Mouse (Mus musculus) hindbrain, embryonic 15.5 days (tissue): ENCODE results near the gene Dok4. TPM values are rescaled to one million over a fixed set of nuclear protein-coding genes. Genes with fewer than 3 reads are reported as not detected.
A peak's percentile ranks its signal among the peaks of the same experiment; 100 is the strongest.
"Not testable (repeated sequence)": the region's sequence is repeated elsewhere in the genome, so short reads cannot be mapped to it uniquely, and the experiment has no call there.

Experiments used
- ATAC-seq: fragments of 200-750 bp; cut with Nextera tagmentation; 2 replicates; pipeline ENCODE4 v1.8.0; 2017; ENCODE audit warnings: low read depth, moderate number of reproducible peaks, moderate TSS enrichment; ENCODE audit not compliant: low FRiP score
- H3K27ac ChIP-seq: fragments of 300-500 bp; sonication (generic); replicated peaks from 2 replicates; pipeline ENCODE4 v1.5.1; 2015; ENCODE audit warnings: mild to moderate bottlenecking, inconsistent platforms
- H3K27me3 ChIP-seq: fragments of 300-500 bp; sonication (generic); 2 replicates; pipeline ENCODE4 v1.6.1; 2015; ENCODE audit warnings: control low read depth, inconsistent platforms
- H3K36me3 ChIP-seq: fragments of 300-500 bp; sonication (generic); 2 replicates; pipeline ENCODE4 v1.6.1; 2015; ENCODE audit warnings: control low read depth, inconsistent platforms
- H3K4me1 ChIP-seq: fragments of 300-500 bp; sonication (generic); replicated peaks from 2 replicates; pipeline ENCODE4 v1.6.1; 2015; ENCODE audit warnings: control low read depth, inconsistent platforms
- H3K4me2 ChIP-seq: fragments of 300-500 bp; sonication (generic); 2 replicates; pipeline ENCODE4 v1.6.1; 2015; ENCODE audit warnings: moderate library complexity, mild to moderate bottlenecking, inconsistent platforms
- H3K4me3 ChIP-seq: fragments of 300-500 bp; sonication (generic); 2 replicates; pipeline ENCODE4 v1.5.1; 2015; ENCODE audit warnings: mild to moderate bottlenecking, inconsistent platforms
- H3K9ac ChIP-seq: fragments of 300-500 bp; sonication (generic); 2 replicates; pipeline ENCODE4 v1.6.1; 2015; ENCODE audit warnings: inconsistent platforms
- H3K9me3 ChIP-seq: fragments of 300-500 bp; sonication (generic); 2 replicates; pipeline ENCODE4 v1.6.1; 2016; ENCODE audit warnings: control low read depth, inconsistent platforms
- WGBS: fragments of 180-500 bp; shearing (Covaris S2); methylation state at CpG from one replicate; pipeline ENCODE4 v1.1.7; 2015; 5-methylcytosine and 5-hydroxymethylcytosine counted together
- polyA plus RNA-seq: library from polyadenylated mRNA; unstranded; fragments of >200 nt; fragmentation: Nextera tagmentation; extraction: Ambion mirVana; gene quantifications from 2 replicates; pipeline ENCODE4 v1.2.1, GENCODE M21; 2015

Gene Dok4
- polyA plus RNA-seq, 1 experiment from 2014 or later, result 88.9 TPM

DNA sequence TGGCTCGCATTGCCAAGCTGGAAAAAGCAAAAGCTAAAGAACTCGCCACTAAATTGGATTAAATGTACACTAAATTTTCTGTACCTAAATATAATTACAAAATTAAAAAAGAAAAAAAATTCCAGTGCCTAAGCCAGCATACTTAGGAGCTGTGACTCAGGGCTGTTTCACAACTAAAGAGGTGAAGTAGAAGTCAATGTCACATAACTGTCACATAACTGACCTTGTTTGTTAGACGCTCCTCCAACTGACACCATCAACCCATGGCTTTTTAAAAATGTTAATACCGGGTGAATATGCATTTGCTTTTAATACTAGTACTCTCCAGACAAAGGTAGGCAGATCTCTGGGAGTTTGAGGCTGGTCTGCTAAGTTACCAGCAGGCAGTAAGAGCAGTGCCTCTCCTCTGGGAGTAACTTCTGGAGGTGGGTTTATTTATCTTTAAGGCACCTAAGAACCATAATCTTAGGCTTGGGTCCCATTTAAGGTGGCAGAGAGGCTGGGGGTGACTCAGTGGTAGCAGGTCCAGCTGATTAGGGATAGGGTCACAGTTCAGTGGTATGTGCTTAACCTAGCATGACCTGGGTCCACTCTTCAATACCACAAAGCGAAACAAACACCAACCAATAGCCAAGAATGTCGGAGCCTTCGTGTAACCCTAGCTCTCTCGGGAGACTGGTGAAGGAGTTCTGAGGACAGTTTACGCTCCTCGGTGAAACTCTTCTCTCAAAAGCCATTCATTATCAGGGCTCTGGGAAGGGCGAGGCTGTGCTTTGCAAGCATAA lies 39.5 kb downstream of the Dok4 start:
- Histone ChIP-seq H3K9me3 (no peaks in the 10 kb centered on the region), H3K4me2 (peak overlapping the region; percentile 80), H3K36me3 (peaks cover under 1% of the 10 kb centered on the region), H3K27ac (no peak overlapping the region), H3K9ac (no peak overlapping the region), H3K27me3 (no peaks in the 10 kb centered on the region), H3K4me1 (peaks cover 18% of the 10 kb centered on the region), H3K4me3 (peak overlapping the region; percentile 95)
- no peak for ATAC-seq
- 74% methylated on average over 11 of the region's 11 CpGs for WGBS

DNA sequence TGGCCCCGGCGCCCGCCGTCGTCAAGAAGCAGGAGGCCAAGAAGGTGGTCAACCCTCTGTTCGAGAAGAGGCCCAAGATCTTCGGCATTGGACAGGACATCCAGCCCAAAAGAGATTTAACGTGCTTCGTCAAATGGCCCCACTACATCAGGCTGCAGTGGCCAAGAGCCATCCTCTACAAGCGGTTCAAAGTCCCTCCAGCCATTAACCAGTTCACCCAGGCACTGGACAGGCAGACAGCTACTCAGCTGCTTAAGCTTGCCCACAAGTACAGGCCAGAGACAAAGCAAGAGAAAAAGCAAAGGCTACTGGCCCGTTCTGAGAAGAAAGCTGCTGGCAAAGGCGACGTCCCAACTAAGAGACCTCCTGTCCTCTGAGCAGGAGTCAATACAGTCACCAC lies 40.4 kb downstream of the Dok4 start:
- H3K9me3 ChIP-seq, H3K4me3 ChIP-seq, H3K4me2 ChIP-seq, H3K36me3 ChIP-seq, H3K27ac ChIP-seq, H3K27me3 ChIP-seq, H3K9ac ChIP-seq, ATAC-seq: not testable (repeated sequence)
- 95% methylated on average over 13 of the region's 13 CpGs for WGBS
- peaks cover 18% of the 10 kb centered on the region for H3K4me1 ChIP-seq

DNA sequence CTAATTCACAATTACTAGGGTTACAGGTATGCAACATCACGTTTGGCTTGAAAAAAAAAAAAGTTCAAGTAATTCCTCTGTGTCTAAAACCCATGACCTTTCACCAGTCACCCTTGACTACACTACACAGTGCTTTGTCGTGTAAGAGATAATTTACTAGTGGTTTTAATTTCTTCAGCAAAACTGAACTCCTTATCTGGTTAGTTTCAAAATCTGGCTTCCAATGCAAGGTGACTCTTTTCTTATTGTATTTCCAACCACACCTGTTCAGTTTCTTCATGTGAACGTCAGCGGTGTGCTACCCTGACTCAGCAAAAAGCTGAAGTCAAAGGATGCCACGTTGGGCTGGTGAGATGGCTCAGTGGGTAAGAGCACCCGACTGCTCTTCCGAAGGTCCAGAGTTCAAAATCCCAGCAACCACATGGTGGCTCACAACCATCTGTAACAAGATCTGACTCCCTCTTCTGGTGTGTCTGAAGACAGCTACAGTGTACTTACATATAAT lies 42.2 kb downstream of the Dok4 start:
- not testable (repeated sequence) for H3K9me3 ChIP-seq, H3K27me3 ChIP-seq, ATAC-seq, H3K4me3 ChIP-seq, H3K4me2 ChIP-seq, H3K9ac ChIP-seq, H3K27ac ChIP-seq
- peaks cover 10% of the 10 kb centered on the region for H3K36me3 ChIP-seq
- H3K4me1 ChIP-seq, result peaks cover 14% of the 10 kb centered on the region
- 80% methylated on average over 7 of the region's 7 CpGs for WGBS

DNA sequence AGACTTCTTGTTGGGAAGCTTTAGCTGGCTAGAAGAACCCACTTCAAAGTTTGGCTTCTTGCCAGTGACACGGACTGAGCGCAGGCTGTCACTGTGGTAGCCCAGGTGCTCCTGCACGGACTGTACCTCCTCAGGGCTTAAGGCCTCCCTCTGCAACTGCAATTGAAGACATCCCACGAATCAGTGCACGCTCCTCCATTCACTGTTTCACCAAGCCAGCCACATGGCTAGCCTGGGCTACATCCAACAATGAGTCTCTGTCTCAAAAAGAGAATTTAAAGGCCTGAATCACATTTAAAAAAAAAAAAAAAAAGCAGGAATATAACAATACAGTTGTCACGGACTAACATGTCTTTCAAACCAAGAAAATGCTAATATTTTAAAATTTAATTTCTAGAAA lies 47.8 kb downstream of the Dok4 start:
- H3K4me3 ChIP-seq, result no peak overlapping the region
- 88% methylated on average over 6 of the region's 6 CpGs for WGBS
- no peaks in the 10 kb centered on the region for H3K27me3 ChIP-seq
- no peaks in the 10 kb centered on the region for H3K9me3 ChIP-seq
- H3K4me2 ChIP-seq, result no peak overlapping the region
- H3K9ac ChIP-seq, result no peak overlapping the region
- H3K4me1 ChIP-seq, result no peaks in the 10 kb centered on the region; the same call in 1 of the 2 replicates
- H3K36me3 ChIP-seq, result peaks cover 42% of the 10 kb centered on the region
- H3K27ac ChIP-seq, result no peak overlapping the region
- ATAC-seq, result no peak

DNA sequence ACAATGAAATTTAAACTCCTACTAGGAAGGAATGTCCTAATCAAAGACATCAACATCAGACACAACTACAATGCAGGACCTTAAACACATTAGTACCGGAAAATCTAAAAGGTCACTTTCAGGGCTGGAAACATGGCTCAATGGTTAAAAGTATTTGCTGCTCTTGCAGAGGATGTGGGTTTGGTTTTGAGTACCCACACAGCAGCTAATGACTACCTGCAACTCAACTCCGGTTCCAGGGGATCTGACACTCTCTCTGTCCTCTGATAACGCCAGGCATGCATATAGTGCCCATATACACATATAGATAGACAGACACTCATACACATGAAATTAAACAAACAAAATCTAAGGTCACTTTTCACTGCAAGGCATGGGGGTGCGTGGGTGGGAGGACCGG lies 49.9 kb downstream of the Dok4 start:
- Histone ChIP-seq H3K9ac (no peak overlapping the region), H3K36me3 (peaks cover 46% of the 10 kb centered on the region), H3K9me3 (no peaks in the 10 kb centered on the region), H3K4me2 (no peak overlapping the region), H3K27ac (no peak overlapping the region), H3K27me3 (no peaks in the 10 kb centered on the region), H3K4me1 (no peaks in the 10 kb centered on the region), H3K4me3 (no peak overlapping the region)
- no peak for ATAC-seq
- 98% methylated on average over 5 of the region's 5 CpGs for WGBS

DNA sequence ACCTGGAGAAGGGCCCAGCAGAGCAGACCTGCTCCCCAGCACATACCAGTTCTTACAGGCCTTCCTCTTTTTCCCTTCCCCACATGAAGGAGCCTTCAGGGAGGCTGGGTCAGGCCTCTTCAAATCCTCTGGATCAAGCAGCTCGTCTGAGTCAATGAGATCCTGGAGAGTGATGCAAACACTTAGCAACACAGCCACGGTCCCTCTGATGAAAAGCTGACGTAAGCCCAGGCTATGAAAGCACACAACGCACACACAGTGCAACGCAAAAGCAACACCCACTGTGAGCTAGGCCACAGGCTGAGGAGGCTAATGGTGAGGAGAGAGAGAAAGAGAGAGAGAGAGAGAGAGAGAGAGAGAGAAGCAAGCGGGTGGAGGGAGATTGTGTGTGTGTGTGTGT lies 51.0 kb downstream of the Dok4 start:
- Histone ChIP-seq H3K4me1 (no peaks in the 10 kb centered on the region), H3K9ac (no peak overlapping the region), H3K27ac (no peak overlapping the region), H3K9me3 (no peaks in the 10 kb centered on the region), H3K27me3 (no peaks in the 10 kb centered on the region), H3K4me2 (no peak overlapping the region), H3K36me3 (peaks cover 45% of the 10 kb centered on the region), H3K4me3 (no peak overlapping the region)
- no peak for ATAC-seq
- 87% methylated on average over 6 of the region's 6 CpGs for WGBS

DNA sequence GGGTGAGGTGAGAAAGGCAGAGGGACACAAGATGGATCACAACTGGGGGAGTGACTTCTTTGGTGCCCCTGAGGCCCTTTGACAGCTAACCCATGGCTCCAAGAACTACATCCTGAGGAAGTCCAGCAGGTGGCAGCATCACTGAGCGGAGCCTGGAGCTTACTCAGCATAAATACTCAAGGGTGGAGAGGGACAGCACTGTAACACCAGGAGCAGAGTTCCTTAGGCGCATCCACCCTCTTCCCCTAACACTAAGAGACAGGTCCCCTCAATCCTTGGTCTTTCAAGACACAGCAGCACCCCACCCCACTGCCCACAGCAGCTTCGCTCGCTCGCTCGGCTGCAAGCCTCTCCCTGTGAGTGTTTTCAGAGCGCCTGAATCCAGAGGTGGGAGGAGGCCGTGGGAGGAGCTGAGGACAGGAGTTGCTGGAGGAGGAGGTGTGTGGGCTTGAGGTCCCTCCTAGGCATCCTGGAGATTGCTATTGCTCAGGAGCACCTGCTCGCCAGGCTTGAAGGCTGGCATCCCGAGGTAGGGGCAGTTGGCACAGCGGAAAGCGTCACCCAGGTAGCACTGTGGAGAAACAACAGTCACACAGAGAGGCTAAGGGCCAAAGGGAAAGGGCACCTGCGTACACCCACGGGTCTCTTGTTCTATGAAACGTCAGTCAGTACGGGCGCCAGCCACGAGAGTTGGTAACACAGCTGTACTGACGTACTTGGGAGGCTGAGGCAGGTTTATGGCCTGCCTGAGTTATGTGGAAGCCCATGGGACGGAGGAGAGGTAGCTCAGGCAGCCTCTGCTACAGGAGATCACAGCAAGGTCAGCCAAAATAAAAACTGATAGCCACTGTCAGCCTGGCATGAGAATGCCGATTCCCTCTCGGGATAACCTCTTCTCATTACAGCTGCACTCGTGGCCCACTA lies 53.2 kb downstream of the Dok4 start:
- H3K27me3 ChIP-seq, result no peaks in the 10 kb centered on the region
- H3K36me3 ChIP-seq, result peaks cover 41% of the 10 kb centered on the region
- 81% methylated on average over 23 of the region's 23 CpGs for WGBS
- H3K4me1 ChIP-seq, result no peaks in the 10 kb centered on the region
- H3K4me2 ChIP-seq, result no peak overlapping the region
- H3K9me3 ChIP-seq, result no peaks in the 10 kb centered on the region
- no peak overlapping the region for H3K9ac ChIP-seq
- no peak overlapping the region for H3K4me3 ChIP-seq
- H3K27ac ChIP-seq, result no peak overlapping the region
- ATAC-seq, result peak; percentile 59; the same call in 1 of the 2 replicates

DNA sequence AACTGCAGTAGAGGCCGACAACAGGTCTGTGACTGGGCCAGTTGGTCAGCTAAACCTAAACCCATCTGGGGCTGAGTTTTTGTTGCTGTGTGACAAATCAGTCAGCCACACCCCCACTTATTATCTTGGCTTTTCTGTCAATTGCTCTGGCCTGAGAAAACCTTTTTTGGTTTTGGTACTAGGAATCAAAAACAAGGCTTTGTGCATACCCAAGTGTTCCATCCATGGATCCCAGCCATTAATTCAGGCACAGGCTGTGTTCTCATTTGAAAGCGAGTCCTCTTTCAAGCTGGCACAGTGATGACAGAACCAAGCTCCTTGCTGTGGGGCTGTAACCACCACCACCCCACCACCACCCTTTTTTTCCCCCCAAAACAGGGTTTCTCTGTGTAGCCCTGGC lies 54.7 kb downstream of the Dok4 start:
- Histone ChIP-seq H3K27ac (no peak overlapping the region), H3K4me2 (no peak overlapping the region), H3K4me1 (no peaks in the 10 kb centered on the region), H3K36me3 (peaks cover 32% of the 10 kb centered on the region), H3K9ac (no peak overlapping the region), H3K27me3 (no peaks in the 10 kb centered on the region), H3K9me3 (no peaks in the 10 kb centered on the region), H3K4me3 (no peak overlapping the region)
- ATAC-seq, result no peak
- WGBS, result 94% methylated on average over 2 of the region's 2 CpGs

DNA sequence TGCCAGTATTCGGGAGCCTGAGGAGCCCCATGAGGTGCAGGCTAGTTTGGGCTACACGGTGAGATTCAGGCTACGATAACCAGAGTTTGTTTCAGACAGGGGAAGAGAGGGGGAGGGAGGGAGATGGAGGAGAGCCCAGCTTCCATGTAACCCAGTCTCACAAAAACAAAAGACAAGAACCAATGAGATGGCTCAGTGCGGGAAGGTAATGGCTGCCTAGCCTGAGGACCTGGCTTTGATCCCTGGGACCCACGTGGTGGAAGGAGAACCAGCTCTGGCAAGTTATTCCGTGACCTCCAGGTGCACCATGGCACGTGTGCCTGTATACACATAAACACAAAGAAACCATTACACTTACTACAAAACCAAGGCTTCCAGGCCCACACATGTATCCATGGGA lies 55.6 kb downstream of the Dok4 start:
- peaks cover 24% of the 10 kb centered on the region for H3K36me3 ChIP-seq

DNA sequence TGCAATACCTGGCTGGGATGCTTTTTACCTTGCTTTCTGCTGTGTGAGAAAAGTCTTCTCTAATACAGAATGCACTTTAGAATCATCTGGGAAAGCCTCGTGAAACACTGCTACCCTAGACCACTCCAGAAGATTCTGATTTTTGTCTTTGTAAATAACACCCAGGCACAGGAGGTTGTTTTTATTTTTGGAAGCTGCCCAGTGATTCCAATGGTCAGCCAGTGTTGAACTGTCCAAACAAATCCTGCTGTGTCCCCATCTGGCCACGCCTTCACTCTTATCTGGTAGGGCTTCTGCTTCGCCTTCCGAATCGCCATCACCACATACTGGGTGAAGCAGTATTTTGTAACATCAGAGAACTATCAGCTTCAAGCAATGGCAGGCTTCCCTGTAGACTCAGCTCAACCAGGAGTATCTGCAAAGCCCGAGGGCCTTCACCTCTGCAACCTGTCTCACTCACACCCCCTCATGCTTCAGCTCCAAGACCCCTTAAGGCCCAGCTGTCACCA lies 56.4 kb downstream of the Dok4 start:
- no peak for ATAC-seq
- Histone ChIP-seq H3K4me2 (no peak overlapping the region), H3K9ac (no peak overlapping the region), H3K27ac (no peak overlapping the region), H3K9me3 (no peaks in the 10 kb centered on the region), H3K27me3 (no peaks in the 10 kb centered on the region), H3K36me3 (peaks cover 19% of the 10 kb centered on the region), H3K4me3 (no peak overlapping the region), H3K4me1 (no peaks in the 10 kb centered on the region)
- 86% methylated on average over 6 of the region's 6 CpGs for WGBS

More for the DNA sequence above, 55.6 kb downstream of the Dok4 start:
- no peak overlapping the region for H3K4me2 ChIP-seq
- no peak overlapping the region for H3K9ac ChIP-seq
- H3K27ac ChIP-seq, result no peak overlapping the region
- H3K4me3 ChIP-seq, result no peak overlapping the region
- H3K9me3 ChIP-seq, result no peaks in the 10 kb centered on the region
- no peaks in the 10 kb centered on the region for H3K4me1 ChIP-seq
- H3K27me3 ChIP-seq, result no peaks in the 10 kb centered on the region
- ATAC-seq, result no peak
- 90% methylated on average over 7 of the region's 7 CpGs for WGBS

DNA sequence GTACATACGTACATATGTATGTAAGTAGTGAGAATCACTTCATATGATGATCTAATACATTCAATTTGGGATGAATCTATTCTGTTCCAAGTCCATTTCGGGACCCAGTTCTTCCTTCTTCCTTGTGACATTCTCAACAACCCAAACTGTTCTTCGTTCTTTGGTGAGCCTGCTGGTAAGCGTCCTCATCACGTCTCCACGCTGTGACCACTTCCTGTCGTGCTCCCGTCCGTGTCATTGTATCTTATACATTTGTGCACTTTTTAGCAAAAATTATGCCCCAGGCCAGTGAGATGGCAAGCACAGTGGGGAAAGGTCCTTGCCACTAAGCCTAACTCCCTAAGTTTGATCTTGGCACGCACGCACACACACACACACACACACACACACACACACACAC lies 58.2 kb downstream of the Dok4 start:
- peaks cover 14% of the 10 kb centered on the region; the same call in 1 of the 2 replicates for H3K36me3 ChIP-seq
- no peaks in the 10 kb centered on the region for H3K4me1 ChIP-seq
- no peak overlapping the region for H3K4me2 ChIP-seq
- H3K27me3 ChIP-seq, result no peaks in the 10 kb centered on the region
- H3K4me3 ChIP-seq, result no peak overlapping the region
- WGBS, result 93% methylated on average over 11 of the region's 11 CpGs
- H3K9me3 ChIP-seq, result no peaks in the 10 kb centered on the region
- no peak for ATAC-seq
- no peak overlapping the region for H3K9ac ChIP-seq
- no peak overlapping the region for H3K27ac ChIP-seq

DNA sequence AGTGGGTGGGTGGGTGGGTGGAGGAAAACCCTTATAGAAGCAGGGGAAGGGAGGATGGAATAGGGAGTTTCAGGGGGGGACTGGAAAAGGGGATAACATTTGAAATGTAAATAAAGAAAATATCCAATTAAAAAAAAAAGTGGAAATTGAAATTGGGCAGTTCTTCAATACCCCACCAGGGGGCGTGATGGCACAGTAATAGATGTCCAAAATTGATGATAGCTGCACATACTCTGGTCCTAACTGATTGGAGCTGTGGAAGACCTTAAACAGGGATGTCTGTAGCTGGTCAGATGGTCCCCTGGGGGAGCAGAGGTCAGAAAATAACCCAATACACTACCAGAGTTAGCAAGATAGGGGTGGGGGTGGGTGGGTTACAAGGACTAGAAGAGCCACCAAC lies 61.6 kb downstream of the Dok4 start:
- Histone ChIP-seq H3K36me3 (no peaks in the 10 kb centered on the region), H3K27ac (no peak overlapping the region), H3K4me2 (no peak overlapping the region), H3K9me3 (no peaks in the 10 kb centered on the region), H3K4me3 (no peak overlapping the region), H3K27me3 (no peaks in the 10 kb centered on the region), H3K4me1 (peaks cover 8% of the 10 kb centered on the region), H3K9ac (no peak overlapping the region)
- ATAC-seq, result no peak
- 0% methylated on average over 1 of the region's 1 CpGs for WGBS
